Mouse (Mus musculus) G1E (cell line): ENCODE results near the gene Ell.

Experiments used
- CTCF ChIP-seq: IDR thresholded peaks from 2 replicates; pipeline ENCODE4 v1.5.1; 2012; ENCODE audit warnings: low read depth, low read length, inconsistent platforms, mixed read lengths
- POLR2AphosphoS5 ChIP-seq: IDR thresholded peaks from 2 replicates; pipeline ENCODE4 v1.6.1; 2012; ENCODE audit warnings: low read depth, low read length, inconsistent platforms; ENCODE audit not compliant: insufficient replicate concordance

- TF ChIP-seq CTCF: peak; percentile 74
- TF ChIP-seq POLR2AphosphoS5: no peak; the same call in 1 of the 2 replicates
Observed at GRCm38 (mm10) chr8:70506328-70507026, 32.8 kb upstream of the Ell start, which contains the start of gene Rex1bd.
